Comparison of ENCODE assay signal across 9 mouse cellular contexts in genomic region chr19:15868865-15869698, GRCm38 (mm10).
A peak's percentile ranks its signal among the peaks of the same experiment; 100 is the strongest.
DNase-seq lines count a peak whose midpoint lies in the region; ATAC-seq and TF ChIP-seq lines count a peak whose summit lies in the region.
"Had no signal": no experiment of that assay in that cellular context is flagged by ENCODE, and none has a peak within 500 bp of the region (broad histone marks: within the 10 kb centered on the region; RNA-seq: fewer than 3 reads in every experiment).

No protein-coding gene starts in this region.

- peak; percentile 20 for DNase-seq in heart, embryonic 10.5 days (ENCODE audit: low spot score)
- DNase-seq in heart, postnatal 25 days (ENCODE audit: low spot score), result no peak
- peak; percentile 64 for DNase-seq in embryonic facial prominence, embryonic 14.5 days (ENCODE audit: low spot score)
- DNase-seq in layer of hippocampus, adult 8-10 months (ENCODE audit: low spot score in 2 of 2), result peak; percentile 10 to 43
- DNase-seq in Muller cell, postnatal 12 days (ENCODE audit: inconsistent ontology term), result no peak

- H3K9ac ChIP-seq in embryonic facial prominence, embryonic 14.5 days (ENCODE audit: low read depth, low read length), result no peak overlapping the region
- H3K9ac ChIP-seq in midbrain, embryonic 12.5 days (replicated peaks), result no peak overlapping the region

- 34% methylated on average over 7 of the region's 7 CpGs for WGBS in heart, embryonic 10.5 days
- WGBS in embryonic facial prominence, embryonic 14.5 days, result 21% methylated on average over 7 of the region's 7 CpGs
- 20% methylated on average over 7 of the region's 7 CpGs for WGBS in midbrain, embryonic 12.5 days

- intact Hi-C loops in heart, postnatal 25 days (cut with DNase I), result no loop called here

- ATAC-seq in embryonic facial prominence, embryonic 14.5 days (ENCODE audit: low read depth), result no peak
- peak; percentile 42; the same call in 1 of the 2 replicates for ATAC-seq in midbrain, embryonic 12.5 days (ENCODE audit: low FRiP score, low read depth)
- ATAC-seq in megakaryocyte, adult 5-6 weeks (ENCODE audit: poor library complexity, severe bottlenecking), result no peak

- H3K4me1 ChIP-seq in heart, embryonic 10.5 days, result no peaks in the 10 kb centered on the region
- H3K4me1 ChIP-seq in E14TG2a.4 (replicated peaks; ENCODE audit: low read depth, low read length), result no peaks in the 10 kb centered on the region
- H3K4me1 ChIP-seq in embryonic facial prominence, embryonic 14.5 days (ENCODE audit: control insufficient read depth, insufficient read depth, low read length), result 0 out of 2 replicates have a peak, but pooled peaks cover 4% of the 10 kb centered on the region
- peaks cover 15% of the 10 kb centered on the region; the same call in 1 of the 2 replicates for H3K4me1 ChIP-seq in midbrain, embryonic 12.5 days

- H3K27ac ChIP-seq in heart, embryonic 10.5 days, result no peak overlapping the region
- H3K27ac ChIP-seq in embryonic facial prominence, embryonic 14.5 days (replicated peaks; ENCODE audit: low read depth, low read length), result no peak overlapping the region
- no peak overlapping the region for H3K27ac ChIP-seq in midbrain, embryonic 12.5 days (replicated peaks)

- no peaks in the 10 kb centered on the region for H3K9me3 ChIP-seq in heart, embryonic 10.5 days
- H3K9me3 ChIP-seq in E14TG2a.4 (ENCODE audit: low read length), result no peaks in the 10 kb centered on the region
- H3K9me3 ChIP-seq in embryonic facial prominence, embryonic 14.5 days (ENCODE audit: control insufficient read depth, low read length), result no peaks in the 10 kb centered on the region
- no peaks in the 10 kb centered on the region for H3K9me3 ChIP-seq in midbrain, embryonic 12.5 days

- H3K27me3 ChIP-seq in heart, embryonic 10.5 days (ENCODE audit: insufficient read depth, poor library complexity, severe bottlenecking), result no peaks in the 10 kb centered on the region
- H3K27me3 ChIP-seq in E14TG2a.4 (ENCODE audit: insufficient read depth, low read length), result no peaks in the 10 kb centered on the region
- H3K27me3 ChIP-seq in embryonic facial prominence, embryonic 14.5 days (replicated peaks; ENCODE audit: control insufficient read depth, insufficient read depth, low read length), result no peaks in the 10 kb centered on the region
- H3K27me3 ChIP-seq in midbrain, embryonic 12.5 days, result peaks cover 58% of the 10 kb centered on the region

- peak; percentile 10; the same call in 1 of the 2 replicates for TF ChIP-seq CTCF in E14TG2a.4 (conservative IDR thresholded peaks at IDR 0.05; ENCODE audit: low read length)

- H3K4me2 ChIP-seq in embryonic facial prominence, embryonic 14.5 days (ENCODE audit: low read depth, low read length), result no peak overlapping the region
- no peak overlapping the region for H3K4me2 ChIP-seq in midbrain, embryonic 12.5 days (replicated peaks)

- H3K4me3 ChIP-seq in heart, embryonic 10.5 days, result no peak overlapping the region
- no peak overlapping the region for H3K4me3 ChIP-seq in E14TG2a.4 (replicated peaks; ENCODE audit: low read length)
- H3K4me3 ChIP-seq in embryonic facial prominence, embryonic 14.5 days (ENCODE audit: low read depth, low read length), result no peak overlapping the region
- no peak overlapping the region for H3K4me3 ChIP-seq in midbrain, embryonic 12.5 days
- H3K4me3 ChIP-seq: myocyte had no signal

- no peaks in the 10 kb centered on the region for H3K36me3 ChIP-seq in heart, embryonic 10.5 days
- H3K36me3 ChIP-seq in E14TG2a.4 (ENCODE audit: insufficient read depth, low read length), result no peaks in the 10 kb centered on the region
- H3K36me3 ChIP-seq in embryonic facial prominence, embryonic 14.5 days (ENCODE audit: control insufficient read depth, insufficient read depth, low read length), result no peaks in the 10 kb centered on the region
- H3K36me3 ChIP-seq in midbrain, embryonic 12.5 days, result no peaks in the 10 kb centered on the region

Comparison
In these comparisons a context has a peak if more than half of its experiments do, and no peak if none do; other contexts are left out.
1. DNase-seq: peak in heart, embryonic 10.5 days (single experiment), embryonic facial prominence, embryonic 14.5 days (single experiment) and layer of hippocampus, adult 8-10 months (2 of 2); none in heart, postnatal 25 days (single experiment) and Muller cell, postnatal 12 days (single experiment).